Mouse (Mus musculus): ENCODE measurements at regions not wholly inside any gene's neighbourhood (a gene's known extent, or its start where the extent isn't known, plus 50 kb on each side); places are given as distances from the start of the nearest gene placed in this dataset.

DNA sequence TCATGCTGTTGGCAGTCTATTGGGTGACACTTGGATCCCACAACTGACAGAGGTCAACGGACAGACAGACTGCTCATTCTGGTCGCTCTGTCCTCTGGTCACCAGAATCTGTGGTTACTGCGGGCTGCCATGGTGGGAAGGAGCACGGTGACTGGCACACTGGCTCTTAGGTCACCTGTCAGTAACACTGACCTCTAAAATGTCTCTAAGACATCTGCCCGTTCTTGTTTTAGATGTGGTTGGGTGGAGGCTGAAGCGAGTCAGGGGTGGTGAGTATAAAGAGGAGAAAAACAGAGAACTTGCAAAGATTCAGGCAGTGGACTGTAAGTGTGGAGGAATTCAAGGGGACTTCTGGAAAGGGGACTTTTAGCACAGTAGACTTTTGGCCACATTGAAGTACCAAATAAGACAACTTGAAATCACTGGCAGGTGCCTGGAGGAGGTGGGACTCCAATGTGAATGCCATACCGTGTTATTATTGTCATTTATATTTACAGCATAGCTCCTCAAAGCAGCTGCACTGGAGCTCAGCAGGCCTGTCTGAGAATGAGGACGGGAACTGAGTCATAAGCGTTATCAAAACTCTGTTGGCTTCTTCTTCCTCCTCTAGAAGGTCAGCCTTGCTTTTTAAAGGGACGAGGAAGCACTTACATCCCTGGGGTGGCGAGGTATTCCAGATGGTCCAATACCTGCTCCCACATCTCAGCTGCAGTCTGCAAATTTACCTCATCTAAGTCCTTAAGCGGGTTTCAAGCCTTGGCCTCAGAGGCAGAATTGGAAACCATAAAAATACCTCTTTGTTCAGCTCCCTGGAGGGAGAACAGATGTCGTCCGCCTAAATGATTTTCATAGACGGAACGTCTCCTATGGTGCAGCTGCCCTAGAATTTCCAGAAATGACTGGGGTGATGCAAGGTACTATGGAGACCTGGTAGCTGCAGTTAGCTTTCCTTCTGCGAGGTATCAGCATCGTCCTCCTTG, 351.3 kb downstream of the Nuak1 start:
- no peak for DNase-seq (ENCODE audit: low spot score in 2 of 2)

DNA sequence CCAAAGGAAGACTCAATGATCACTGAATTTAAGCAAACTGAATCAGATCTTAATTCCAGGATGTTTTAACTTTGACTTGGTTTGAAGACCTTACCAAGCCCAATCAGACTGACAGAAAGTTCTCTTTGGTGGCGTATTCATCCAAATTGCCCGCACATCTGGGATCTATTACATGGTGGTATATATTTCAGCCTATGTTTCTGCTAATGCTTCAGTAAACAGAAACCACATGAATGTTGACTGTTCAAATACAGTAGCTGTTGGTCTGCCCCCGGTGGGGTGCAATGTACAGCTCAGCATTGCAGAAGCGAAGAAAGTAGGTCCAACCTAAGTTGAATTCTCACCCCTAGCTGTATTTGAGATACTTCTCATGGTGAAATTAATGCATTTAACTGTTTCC, 346.5 kb downstream of the Nuak1 start:
- no peak for DNase-seq (ENCODE audit: low spot score in 2 of 2)

DNA sequence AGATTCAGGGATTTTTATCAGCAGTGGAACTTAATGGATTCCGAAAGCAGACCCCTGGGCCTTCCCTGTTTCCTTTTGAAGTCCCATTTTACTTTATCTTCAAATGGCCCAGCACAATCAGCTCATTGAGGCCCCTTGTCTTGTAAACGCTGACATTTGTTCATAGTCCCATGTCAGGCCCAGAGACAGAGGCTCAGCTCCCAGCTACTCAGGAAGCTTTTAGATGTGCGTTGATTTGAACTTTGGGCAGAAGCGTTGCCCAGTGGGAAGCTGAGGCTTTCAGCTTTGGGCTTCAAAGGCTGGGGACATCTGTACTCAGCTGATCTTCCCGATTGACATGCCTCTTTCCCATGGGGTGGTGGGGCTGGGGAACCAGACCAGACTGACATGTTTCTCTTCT, 343.2 kb downstream of the Nuak1 start:
- no peak for DNase-seq (ENCODE audit: low spot score in 2 of 2)

DNA sequence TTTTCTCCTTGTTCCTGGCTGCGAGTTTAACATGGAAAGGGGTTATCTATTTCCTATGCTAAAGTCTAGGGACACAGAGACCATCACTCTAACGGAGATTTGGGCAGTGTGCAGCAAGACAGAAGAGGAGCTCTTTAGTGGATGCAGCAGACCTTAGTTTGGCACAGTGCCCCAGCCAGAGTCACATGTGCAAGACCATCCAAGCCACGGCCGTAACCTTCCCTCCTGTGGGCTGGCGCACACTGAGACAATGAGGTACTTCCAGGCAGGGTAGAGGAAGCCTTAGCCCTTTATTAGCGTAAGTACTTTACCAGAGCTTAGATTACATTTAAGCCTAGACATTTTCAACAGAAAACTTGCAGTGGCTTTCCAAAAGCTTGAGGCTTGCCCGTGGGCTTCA, 336.4 kb downstream of the Nuak1 start:
- no peak for DNase-seq (ENCODE audit: low spot score in 2 of 2)

DNA sequence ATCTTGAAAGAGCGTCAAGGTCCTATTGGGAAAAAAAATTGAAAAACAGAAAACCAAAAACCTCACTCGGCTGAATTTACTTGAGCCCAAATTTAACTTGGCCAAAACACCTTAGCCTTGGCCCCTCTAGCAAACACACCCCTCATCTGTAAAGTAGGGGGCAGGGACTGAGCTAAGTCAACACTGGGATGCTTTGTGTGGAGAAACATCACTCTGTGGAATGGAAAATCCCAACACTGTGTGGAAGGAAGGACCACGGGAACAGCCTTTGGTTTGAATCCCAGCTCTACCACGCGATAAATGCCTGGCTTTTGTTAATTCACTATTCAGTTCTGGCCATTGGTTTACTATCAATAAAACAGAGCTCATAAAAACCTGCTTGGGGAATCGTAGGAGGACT, 335.8 kb downstream of the Nuak1 start:
- no peak for DNase-seq (ENCODE audit: low spot score in 2 of 2)

DNA sequence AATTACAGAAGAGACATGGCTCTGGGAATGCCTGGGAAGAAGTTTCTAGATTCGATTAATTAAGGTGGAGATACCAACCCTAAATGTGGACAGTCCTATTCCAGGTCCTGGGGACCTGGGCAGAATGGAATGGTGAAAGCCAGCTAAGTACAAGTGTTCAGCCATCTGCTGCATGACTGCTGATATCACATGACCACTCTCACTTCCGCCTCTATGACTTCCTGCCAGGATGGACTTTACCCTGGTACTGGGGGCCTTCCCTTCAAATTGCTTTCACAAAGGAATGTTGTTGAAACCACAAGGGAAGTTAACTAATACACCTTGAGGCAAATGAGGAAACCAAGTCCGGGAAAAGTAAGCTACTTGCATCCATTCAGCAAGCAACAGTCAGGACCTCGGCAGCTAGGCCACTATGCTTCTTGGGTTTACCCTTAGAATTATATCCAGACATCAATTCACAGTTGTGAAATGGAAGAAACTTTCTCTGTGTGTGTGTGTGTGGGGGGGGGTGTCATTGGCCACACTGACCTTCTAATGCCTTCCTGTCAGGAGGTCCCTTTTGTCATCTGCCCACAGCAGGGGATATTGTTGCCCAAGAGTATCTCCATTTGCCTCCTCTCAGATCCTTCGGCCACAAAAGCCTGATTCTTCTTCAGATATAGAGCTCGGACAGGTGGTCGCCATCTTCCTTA, 330.6 kb downstream of the Nuak1 start:
- peak in 1 of 2 experiments; percentile 20 for DNase-seq (ENCODE audit: low spot score in 2 of 2)

DNA sequence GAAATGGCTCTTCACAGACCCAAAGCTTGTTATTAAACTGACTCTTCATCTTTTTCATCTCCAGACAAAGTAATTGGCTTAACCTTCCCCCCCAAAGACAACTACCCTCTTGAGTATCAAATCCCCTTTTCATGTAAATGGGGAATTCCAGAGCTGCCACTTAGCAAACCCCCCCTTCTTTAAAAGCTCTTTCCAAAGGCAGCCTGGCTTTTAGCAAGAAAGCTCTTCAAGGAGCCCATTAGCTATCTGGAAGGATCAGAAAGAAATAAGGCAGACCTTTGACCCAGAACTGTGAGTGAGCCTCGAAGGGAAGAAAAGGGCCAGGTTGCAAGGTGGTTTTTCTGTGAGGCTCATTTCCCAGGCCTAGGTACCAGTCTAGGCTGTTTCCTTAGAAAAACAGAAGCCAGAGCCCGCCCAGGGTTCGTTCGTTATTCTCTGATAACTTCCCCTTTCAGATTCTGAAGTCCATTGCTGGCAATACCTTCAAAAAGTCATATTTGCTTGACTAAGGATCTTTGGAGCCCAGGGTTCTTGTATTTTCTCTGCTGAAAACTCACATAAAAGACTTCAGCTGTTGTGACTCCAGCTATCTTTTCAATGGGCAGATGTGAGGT, 329.9 kb downstream of the Nuak1 start:
- peak in 1 of 2 experiments; percentile 39 for DNase-seq (ENCODE audit: low spot score in 2 of 2)

DNA sequence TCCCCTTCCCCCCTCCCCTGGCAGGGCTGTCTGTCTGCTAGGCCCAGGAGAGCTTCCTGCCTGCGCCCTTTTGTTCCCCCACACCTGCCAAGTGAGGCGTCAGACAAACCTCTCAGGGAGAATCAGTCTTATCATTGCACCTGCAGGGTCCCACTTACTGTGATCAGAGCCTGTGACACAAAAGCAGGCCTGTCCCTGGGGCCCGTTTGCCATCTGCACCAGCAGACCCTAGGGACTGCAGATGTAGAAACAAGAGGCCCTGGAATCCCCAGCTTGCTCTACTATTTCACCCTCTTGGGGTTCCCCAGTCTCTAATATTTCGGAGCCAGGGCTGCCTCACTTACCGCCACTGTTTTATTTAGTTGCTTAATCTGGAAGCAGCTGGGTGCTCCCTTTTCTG, 328.9 kb downstream of the Nuak1 start:
- peak in 1 of 2 experiments; percentile 65 for DNase-seq (ENCODE audit: low spot score in 2 of 2)

DNA sequence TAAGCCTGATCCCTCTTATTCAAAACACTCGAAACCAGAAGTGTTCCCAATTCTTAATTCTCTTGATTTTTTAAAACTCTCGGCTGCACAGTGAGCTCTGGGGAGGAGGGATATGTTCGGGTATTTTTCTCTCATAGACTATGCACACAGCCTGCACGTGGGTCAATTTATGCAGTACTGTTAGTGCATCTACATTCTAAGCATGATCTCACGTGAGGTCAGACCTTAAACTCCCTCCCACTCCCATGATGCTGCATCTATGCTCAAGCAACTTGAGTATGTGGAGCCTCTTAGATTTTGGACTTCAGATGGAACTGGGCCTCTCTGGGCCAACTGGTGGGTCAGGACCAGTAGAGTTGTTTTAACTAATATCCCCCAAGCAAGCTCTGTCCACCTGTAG, 328.5 kb downstream of the Nuak1 start:
- no peak for DNase-seq (ENCODE audit: low spot score in 2 of 2)

DNA sequence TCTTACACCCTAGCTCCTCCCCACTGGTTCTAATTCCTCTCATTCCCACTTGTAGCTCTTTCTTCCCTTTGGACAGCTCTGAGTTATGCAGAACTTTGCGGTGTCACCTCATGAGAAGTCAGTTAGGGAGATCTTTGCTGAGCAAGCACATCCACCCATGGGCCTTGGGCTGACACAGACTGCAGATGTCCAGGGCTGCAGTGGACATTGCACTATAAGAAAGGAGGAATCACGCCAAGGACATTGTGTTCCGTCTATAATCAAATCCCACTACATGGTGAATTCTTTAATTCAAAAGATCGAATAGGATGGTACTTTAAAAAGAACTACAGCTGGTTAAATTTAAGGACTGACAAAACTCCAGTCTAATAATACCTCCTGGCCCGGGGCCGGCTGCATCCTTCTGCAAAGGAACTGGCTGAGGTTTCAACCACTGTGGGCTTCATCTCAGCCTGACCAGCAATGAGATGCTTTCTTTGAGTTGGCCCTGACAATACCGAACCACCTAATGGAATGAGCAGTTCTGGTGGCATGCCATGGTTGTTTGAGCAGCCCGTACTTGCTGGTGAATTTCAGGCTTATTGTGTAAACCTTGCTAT, 320.3 kb downstream of the Nuak1 start:
- no peak for DNase-seq (ENCODE audit: low spot score in 2 of 2)

DNA sequence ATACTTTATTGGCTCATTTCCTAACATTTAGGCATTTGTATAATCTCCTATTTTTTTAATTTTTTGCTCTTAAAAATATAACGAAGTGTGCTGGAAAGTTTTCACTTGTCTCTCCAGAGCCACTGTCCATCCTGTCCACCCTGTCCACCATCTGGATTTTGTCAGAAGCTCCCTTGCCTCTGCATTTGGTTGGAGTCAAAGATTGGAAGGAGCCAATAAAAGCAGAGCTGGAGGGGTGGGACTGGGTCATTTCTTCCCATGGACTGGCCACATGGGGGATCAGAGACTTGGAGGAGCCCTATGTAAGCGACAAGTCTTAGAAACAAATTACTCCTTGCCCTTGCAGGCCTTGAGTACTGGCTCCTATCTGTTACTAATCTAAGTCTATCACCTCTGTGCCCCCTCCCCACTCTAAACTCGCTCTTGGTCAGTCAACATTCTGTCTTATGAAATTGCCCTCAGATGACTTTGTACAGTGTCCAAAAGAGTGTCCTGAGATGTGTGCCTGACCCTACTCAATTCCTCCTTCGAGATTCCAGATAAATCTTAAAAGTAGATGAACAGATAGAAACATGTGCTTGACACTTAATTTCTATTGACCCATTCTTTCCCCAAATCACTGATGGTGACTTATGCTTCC, 303.3 kb downstream of the Nuak1 start:
- no peak for DNase-seq (ENCODE audit: low spot score in 2 of 2)

DNA sequence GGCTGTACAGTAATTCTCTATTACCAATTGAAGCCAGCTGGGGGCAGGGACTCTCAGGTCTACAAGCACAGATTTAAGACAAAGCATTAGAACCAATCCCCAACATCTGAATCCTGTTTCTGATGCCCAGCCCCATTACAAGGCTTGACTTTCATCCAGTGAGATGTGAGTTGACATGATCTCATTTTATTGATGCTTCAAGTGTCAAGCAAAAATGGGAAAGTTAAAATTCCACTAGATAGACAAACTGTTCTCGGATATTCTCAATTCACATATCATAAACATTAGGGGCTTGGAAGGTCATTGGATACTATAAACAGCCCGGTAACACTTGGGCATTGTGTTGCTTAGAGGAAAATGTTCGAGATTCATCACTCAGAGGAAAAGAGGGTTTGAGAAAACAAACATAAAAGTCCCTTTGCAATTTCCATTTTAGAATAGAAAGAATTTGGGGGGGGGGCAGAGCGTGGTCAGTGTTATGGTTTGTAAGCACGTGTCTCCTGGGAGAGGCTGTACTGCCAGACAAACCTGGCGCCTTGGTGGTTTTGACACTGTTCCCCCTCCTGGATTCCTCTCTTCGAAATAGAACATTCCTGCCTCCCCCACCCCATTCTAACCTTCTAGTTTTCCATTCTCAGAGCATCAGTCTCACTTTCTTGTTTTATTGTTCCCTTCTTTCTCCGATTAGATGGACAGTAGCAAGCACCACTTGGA, 297.5 kb downstream of the Nuak1 start:
- no peak for DNase-seq (ENCODE audit: low spot score in 2 of 2)

DNA sequence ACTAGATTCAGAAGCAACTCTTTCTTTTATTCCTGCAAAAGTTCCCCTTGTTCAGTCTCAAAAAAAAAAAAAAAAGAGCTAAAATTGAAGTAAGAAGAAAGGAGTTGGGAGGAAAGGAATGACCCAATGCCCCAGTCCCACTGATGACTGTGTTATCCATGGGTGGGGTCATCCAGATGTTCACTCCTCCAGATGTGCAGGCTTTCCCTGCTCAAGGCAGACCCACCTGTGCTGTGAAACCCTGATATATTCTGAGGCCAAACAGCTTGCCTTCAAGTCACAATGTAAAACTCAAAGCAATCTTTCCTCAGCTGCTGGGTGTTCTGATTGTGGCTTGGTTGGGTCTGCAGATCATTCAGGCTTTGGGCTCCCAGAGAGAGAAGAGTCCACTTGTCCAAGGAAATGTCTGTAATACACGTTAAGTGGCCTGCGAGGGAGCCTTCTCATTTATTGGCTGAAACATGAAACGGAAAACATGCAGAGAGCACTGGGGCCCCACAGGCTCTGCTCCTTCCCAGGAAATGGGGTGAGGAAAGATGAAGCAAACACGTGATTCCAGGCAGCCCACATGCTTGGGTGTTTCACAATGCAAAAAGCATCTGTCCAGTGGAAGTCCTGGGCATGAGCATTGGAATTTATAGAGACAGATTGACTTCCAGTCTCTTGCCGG, 296.6 kb downstream of the Nuak1 start:
- no peak for DNase-seq (ENCODE audit: low spot score in 2 of 2)

DNA sequence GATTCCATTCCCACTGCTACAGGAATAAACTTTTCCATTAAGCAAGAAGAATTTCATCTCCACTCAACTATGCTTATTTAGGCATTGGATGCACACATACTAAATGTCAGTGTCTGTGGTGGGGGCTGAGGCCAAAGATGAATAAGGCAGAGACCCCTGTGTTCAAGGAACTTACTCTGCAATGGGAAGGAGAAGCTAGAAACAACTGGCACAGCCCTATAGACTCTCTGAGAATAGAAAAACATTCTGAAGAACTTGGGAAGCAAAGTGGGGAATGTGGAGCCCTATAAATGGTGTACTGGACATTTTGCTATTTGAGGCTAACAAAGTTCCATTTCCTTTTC, 296.1 kb downstream of the Nuak1 start:
- no peak for DNase-seq (ENCODE audit: low spot score in 2 of 2)

DNA sequence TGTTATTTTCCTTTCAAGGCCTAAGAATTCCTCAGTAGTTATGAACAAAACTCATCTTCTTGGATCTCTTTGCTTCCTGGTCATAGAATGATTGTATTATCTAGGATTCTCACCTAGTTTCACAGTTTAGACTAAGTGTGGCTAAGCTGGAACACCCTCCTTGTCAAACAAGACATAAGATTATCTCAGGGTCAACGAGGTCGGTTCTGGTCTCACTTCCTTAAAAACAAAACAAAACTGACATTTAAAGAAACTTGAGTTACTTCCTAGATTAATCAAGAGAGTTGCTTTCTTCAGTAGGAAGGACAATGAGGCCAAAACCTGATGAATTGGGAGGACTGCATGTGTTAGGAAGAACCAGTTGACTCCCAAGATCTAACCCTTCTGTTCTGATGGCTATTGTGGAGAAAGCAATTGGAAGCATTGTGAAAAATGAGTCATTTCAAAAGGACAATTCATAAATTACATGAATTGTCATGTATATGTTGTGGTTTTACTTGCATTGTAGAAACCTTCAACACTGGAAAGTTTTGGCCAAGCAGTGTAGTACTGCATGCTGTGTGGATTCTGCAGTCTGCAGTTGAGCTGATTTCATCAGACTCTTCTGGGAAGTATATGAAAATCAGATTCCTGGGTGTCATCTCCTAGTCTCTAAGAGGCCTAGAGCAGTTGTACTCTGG, 293.0 kb downstream of the Nuak1 start:
- DNase-seq (ENCODE audit: low spot score in 2 of 2) = no peak

DNA sequence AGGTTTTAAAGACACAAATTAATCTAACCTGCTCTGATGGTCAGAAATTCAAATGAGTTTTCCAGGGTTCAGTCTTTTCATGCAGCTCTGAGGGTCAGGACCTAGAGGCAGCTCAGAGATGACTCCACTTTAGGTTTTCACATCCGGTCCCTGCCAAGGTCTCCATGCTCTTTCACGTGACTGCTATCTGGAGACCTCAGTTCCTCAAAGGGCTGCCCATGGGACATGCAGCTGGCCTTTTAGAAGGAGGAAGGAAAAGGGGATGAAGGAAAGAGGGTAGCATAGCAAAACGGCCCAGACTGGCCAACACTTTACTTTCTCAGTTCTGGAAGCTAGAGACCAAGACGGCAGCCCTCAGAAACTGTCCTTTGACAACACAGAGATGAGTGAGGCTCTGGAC, 276.6 kb downstream of the Nuak1 start:
- no peak for DNase-seq (ENCODE audit: low spot score in 2 of 2)

DNA sequence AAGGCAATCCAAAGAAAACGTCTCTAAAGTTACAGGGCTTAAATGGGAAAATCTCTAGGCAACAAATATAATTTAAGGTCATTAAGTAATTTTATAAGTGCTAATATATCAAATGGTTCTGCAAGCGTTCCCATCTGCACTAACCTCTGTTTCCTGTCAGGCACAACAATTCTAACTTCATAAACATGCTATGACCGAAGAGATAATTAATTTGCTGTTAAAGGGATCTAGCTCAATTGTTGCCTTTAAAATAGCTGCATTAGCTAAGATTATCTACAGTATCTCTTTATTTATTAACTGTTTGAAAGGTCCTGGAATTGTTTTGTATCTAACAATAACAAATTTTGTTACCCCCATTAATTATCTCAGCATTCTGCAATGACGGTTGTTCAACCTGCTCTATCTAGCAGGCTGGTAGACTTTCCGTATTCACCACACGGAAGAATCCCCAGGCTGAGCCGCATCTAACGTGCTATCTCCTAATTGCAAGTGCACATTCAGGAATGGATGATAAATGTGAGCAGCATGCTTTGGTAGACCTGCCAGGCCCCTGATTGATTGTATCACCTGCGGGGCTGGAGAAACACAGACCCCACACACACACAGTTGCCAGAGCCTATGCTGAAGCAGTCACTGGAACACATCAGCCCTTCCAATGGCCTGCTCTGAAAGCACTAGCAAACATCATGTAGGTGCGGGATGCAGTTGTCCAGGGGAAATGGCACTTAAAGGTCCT, 274.4 kb downstream of the Nuak1 start:
- no peak for DNase-seq (ENCODE audit: low spot score in 2 of 2)

DNA sequence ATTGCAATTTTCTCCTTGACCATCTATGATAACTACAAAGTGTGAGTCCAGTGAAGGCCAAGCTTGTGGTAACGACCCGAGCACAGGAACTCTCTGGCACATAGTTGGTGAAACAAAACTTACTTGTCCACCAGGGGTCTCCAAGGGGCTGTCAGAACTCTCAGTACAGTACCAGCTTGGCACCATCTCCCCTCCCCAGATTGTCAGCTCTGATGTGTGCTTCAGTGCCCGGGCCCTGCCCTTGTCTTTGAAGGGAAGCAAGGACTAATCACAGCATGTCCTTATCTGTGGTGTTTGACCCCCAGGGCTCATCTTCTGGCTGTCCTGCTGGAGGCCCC, 273.9 kb downstream of the Nuak1 start:
- DNase-seq (ENCODE audit: low spot score in 2 of 2) = no peak

DNA sequence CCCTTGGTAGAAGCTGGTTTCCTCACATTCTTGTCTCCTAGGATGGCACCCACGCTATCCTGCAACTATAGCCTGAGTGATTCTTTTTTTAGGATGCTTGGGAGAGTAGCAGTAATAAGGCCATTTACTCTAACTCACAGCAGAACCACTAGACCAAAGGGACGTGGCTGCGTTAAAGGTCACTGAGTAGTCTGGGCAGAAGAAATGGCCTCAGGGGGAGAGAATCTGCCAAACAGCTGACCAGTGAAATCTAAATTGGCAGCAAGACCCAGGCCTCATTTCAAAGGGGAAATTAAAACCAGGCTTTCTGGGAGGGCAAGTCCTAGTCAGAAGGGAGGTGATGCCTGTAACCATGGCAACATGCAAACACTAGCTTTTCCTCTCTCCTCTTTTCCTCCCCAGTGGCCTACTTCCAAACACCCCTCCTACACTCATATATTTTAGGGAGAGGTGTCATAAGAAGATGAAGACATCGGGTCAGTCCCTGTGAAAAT, 267.5 kb downstream of the Nuak1 start:
- DNase-seq (ENCODE audit: low spot score in 2 of 2) = no peak

Data from spleen, postnatal 10 days (tissue).